Mouse (Mus musculus) ovary, adult 10 weeks (tissue): Measurements from ENCODE around the gene Gabrr2. TPM values are rescaled to one million over a fixed set of nuclear protein-coding genes. Genes with fewer than 3 reads are reported as not detected.

Experiments used
- polyA plus RNA-seq: library from polyadenylated mRNA; stranded (reverse); fragments of 350-450 nt; fragmentation: Illumina TruSeq; extraction: RNeasy Lipid Tissue Mini Kit (QIAGEN cat#74804); gene quantifications from one replicate; pipeline ENCODE4 v1.2.3, GENCODE M21; 2014

Gabrr2 gene
- not detected for polyA plus RNA-seq

GRCm38 (mm10) chr4:33062981-33063380 is at the start of gene Gabrr2:
Gene Gabrr2, plus strand, starts transcription at chr4:33062999.

DNA sequence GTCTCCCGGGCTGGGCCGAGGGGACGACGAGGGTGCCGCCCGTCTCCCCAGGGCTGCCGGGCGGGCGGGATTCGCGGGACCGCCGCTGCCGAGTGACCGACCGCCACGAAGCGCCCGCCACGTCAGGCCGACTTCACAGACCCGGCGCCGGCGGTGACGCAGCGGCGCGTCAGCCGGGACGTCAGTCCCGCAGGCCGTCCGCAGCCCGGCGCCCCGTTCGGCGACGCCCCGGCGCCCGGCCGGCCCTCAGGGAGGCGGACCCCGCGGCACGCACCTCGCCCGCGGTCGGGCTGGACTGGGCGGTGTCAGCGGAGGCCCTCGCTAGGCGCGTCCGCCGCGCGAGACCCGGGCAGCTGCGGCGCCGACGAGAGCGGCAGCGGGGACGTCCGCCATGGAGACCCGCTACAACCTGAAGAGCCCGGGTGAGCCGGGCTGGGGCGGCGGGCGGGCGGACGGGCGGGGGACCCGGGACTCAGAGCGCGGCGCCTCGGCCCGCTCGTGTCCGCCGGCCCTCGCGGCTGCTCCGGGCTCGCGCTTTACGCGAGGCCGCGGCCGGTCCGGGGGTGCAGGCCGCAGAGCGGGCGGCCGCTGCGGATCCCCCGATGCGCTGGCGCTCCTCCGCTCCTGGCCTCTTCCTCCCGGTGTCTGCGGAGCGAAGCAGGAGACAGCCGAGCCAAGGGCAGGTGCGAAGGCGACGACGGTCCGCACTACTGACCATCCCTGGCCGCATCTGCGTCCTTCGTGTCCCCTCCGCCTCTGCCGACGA is 31.4 kb upstream of the Gabrr2 start, which contains the start of gene Ube2j1:
Gene Ube2j1 (plus strand): TSS at position 222 of the 766 bp plus-strand sequence.

DNA sequence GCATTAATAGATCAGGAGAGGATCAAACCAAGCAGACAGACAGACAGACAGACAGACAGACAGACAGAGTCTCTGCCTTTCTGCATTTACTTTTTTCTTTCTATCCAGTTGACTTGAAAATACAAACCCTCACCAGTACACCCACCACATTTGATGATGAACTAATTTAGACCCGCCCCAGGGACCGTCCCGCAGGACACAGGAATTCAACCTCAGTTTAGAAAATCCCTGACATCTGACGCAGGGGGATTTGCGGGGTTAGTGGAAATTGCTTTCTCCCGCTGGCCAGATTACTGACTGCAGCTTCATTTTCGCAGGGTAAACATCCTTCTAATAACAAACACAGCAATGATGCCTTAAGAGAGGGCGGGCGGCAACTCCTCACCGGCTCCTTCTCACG is 69.4 kb downstream of the Gabrr2 start, which contains the start of gene Gabrr1:
Gene Gabrr1 (plus strand): TSS at position 301 of the 400 bp plus-strand sequence.

Other genes with a start within 250 kb of the Gabrr2 start
- gene Ankrd6, start 112.2 kb upstream of the Gabrr2 start, polyA plus RNA-seq, result 9.6 TPM
- 28.7 TPM for gene Rragd, start 80.0 kb upstream of the Gabrr2 start, polyA plus RNA-seq
- 139 TPM for gene Ube2j1, start 31.6 kb upstream of the Gabrr2 start, polyA plus RNA-seq
- gene Gabrr1, start 69.5 kb downstream of the Gabrr2 start, polyA plus RNA-seq, result not detected
- 8.0 TPM for gene Pm20d2, start 126.7 kb downstream of the Gabrr2 start, polyA plus RNA-seq
- 3.2 TPM for gene Srsf12, start 146.0 kb downstream of the Gabrr2 start, polyA plus RNA-seq
- gene Pnrc1, start 227.2 kb downstream of the Gabrr2 start, polyA plus RNA-seq, result 395 TPM
- 69.8 TPM for gene Rngtt, start 247.3 kb downstream of the Gabrr2 start, polyA plus RNA-seq